Mouse (Mus musculus) kidney, embryonic 16.5 days (tissue): Measurements from ENCODE around the gene Uroc1. TPM values are rescaled to one million over a fixed set of nuclear protein-coding genes. Genes with fewer than 3 reads are reported as not detected.

ENCODE experiments used
- ATAC-seq: fragments of 200-750 bp; cut with Nextera tagmentation; 2 replicates; pipeline ENCODE4 v1.8.0; 2017; ENCODE audit warnings: moderate TSS enrichment; ENCODE audit not compliant: low FRiP score, low TSS enrichment
- H3K27ac ChIP-seq: fragments of 300-500 bp; sonication (generic); 2 replicates; pipeline ENCODE4 v1.5.1; 2014; ENCODE audit warnings: low read length
- H3K27me3 ChIP-seq: fragments of 300-500 bp; sonication (generic); 2 replicates; pipeline ENCODE4 v1.6.1; 2014; ENCODE audit warnings: low read length, control low read depth, mixed read lengths; ENCODE audit not compliant: insufficient read depth
- H3K36me3 ChIP-seq: fragments of 300-500 bp; sonication (generic); 2 replicates; pipeline ENCODE4 v1.6.1; 2014; ENCODE audit warnings: low read length, control low read depth, mixed read lengths; ENCODE audit not compliant: insufficient read depth
- H3K4me1 ChIP-seq: fragments of 300-500 bp; sonication (generic); 2 replicates; pipeline ENCODE4 v1.6.1; 2014; ENCODE audit warnings: low read length, control low read depth, mixed read lengths; ENCODE audit not compliant: insufficient read depth
- H3K4me2 ChIP-seq: fragments of 300-500 bp; sonication (generic); replicated peaks from 2 replicates; pipeline ENCODE4 v1.6.1; 2014; ENCODE audit warnings: low read depth, low read length
- H3K4me3 ChIP-seq: fragments of 300-500 bp; sonication (generic); 2 replicates; pipeline ENCODE4 v1.5.1; 2014; ENCODE audit warnings: mild to moderate bottlenecking, low read length
- H3K9ac ChIP-seq: fragments of 300-500 bp; sonication (generic); replicated peaks from 2 replicates; pipeline ENCODE4 v1.6.1; 2014; ENCODE audit warnings: low read length
- H3K9me3 ChIP-seq: fragments of 300-500 bp; sonication (generic); 2 replicates; pipeline ENCODE4 v1.6.1; 2016; ENCODE audit warnings: low read length, control low read depth
- WGBS: fragments of 180-500 bp; shearing (Covaris S2); extraction: QIAGEN DNeasy Blood & Tissue Kit; methylation state at CpG from one replicate; pipeline ENCODE4 v1.1.7; 2014; 5-methylcytosine and 5-hydroxymethylcytosine counted together
- polyA plus RNA-seq: library from polyadenylated mRNA; unstranded; fragments of >200 nt; fragmentation: Nextera tagmentation; extraction: Ambion mirVana; gene quantifications from 2 replicates; pipeline ENCODE4 v1.2.1, GENCODE M21; 2015

Uroc1 gene
- polyA plus RNA-seq = 0.15 and 0.19 TPM in 2 replicates

- ATAC-seq = no peak
- Histone ChIP-seq H3K27me3 (no peaks in the 10 kb centered on the region), H3K36me3 (no peaks in the 10 kb centered on the region), H3K4me1 (no peaks in the 10 kb centered on the region), H3K27ac (no peak within 1 kb of the TSS), H3K9me3 (no peaks in the 10 kb centered on the region), H3K4me3 (no peak within 1 kb of the TSS), H3K9ac (no peak within 1 kb of the TSS), H3K4me2 (no peak within 1 kb of the TSS)
- WGBS = 82% methylated on average over 7 of the region's 7 CpGs
Measured at GRCm38 (mm10) chr6:90332561-90333425, at the start of gene Uroc1. TSS of gene Uroc1 (plus strand) at chr6:90333284.

GRCm38 (mm10) chr6:90288265-90288664, 44.8 kb upstream of the Uroc1 start:
- Histone ChIP-seq H3K4me1 (no peaks in the 10 kb centered on the region), H3K9me3 (no peaks in the 10 kb centered on the region), H3K9ac (no peak overlapping the region), H3K36me3 (no peaks in the 10 kb centered on the region), H3K4me3 (no peak overlapping the region), H3K27ac (no peak overlapping the region), H3K4me2 (no peak overlapping the region), H3K27me3 (no peaks in the 10 kb centered on the region)
- no peak for ATAC-seq
- WGBS = 51% methylated on average over 12 of the region's 12 CpGs

GRCm38 (mm10) chr6:90300919-90301318, 32.2 kb upstream of the Uroc1 start, which contains the start of gene BC048671:
TSS of gene BC048671 (plus strand) at chr6:90301219.
- no peak for ATAC-seq
- Histone ChIP-seq H3K9ac (no peak within 1 kb of the TSS), H3K4me2 (no peak within 1 kb of the TSS), H3K4me3 (no peak within 1 kb of the TSS), H3K9me3 (no peaks in the 10 kb centered on the region), H3K36me3 (no peaks in the 10 kb centered on the region), H3K27ac (no peak within 1 kb of the TSS), H3K27me3 (no peaks in the 10 kb centered on the region), H3K4me1 (no peaks in the 10 kb centered on the region)
- 96% methylated on average over 1 of the region's 1 CpGs for WGBS

- peaks cover 4% of the 10 kb centered on the region; the same call in 1 of the 2 replicates for H3K36me3 ChIP-seq
- H3K9ac ChIP-seq = no peak overlapping the region
- H3K9me3 ChIP-seq = peaks cover 5% of the 10 kb centered on the region
- no peaks in the 10 kb centered on the region for H3K27me3 ChIP-seq
- no peaks in the 10 kb centered on the region for H3K4me1 ChIP-seq
- 83% methylated on average over 6 of the region's 6 CpGs for WGBS
- ATAC-seq = no peak; the same call in 1 of the 2 replicates
- H3K4me2 ChIP-seq = no peak overlapping the region
- no peak overlapping the region for H3K27ac ChIP-seq
- no peak overlapping the region for H3K4me3 ChIP-seq
Measured at GRCm38 (mm10) chr6:90306315-90306975, 26.6 kb upstream of the Uroc1 start.

GRCm38 (mm10) chr6:90308839-90309778, 24.0 kb upstream of the Uroc1 start:
- ATAC-seq = no peak
- 88% methylated on average over 75 of the region's 87 CpGs for WGBS

GRCm38 (mm10) chr6:90315961-90316360, 17.1 kb upstream of the Uroc1 start:
- Histone ChIP-seq H3K4me2 (no peak overlapping the region), H3K27ac (no peak overlapping the region), H3K4me1 (peaks cover 10% of the 10 kb centered on the region), H3K4me3 (no peak overlapping the region), H3K27me3 (no peaks in the 10 kb centered on the region), H3K9me3 (peaks cover 4% of the 10 kb centered on the region; the same call in 1 of the 2 replicates), H3K9ac (no peak overlapping the region), H3K36me3 (no peaks in the 10 kb centered on the region)
- no peak for ATAC-seq
- WGBS = 82% methylated on average over 5 of the region's 5 CpGs

More at GRCm38 (mm10) chr6:90308839-90309778, 24.0 kb upstream of the Uroc1 start:
- Histone ChIP-seq H3K4me2 (no peak overlapping the region), H3K27ac (no peak overlapping the region), H3K4me1 (no peaks in the 10 kb centered on the region), H3K9ac (no peak overlapping the region), H3K4me3 (no peak overlapping the region), H3K36me3 (peaks cover 4% of the 10 kb centered on the region; the same call in 1 of the 2 replicates), H3K27me3 (no peaks in the 10 kb centered on the region), H3K9me3 (peaks cover 10% of the 10 kb centered on the region)

- Histone ChIP-seq H3K4me3 (no peak overlapping the region), H3K27me3 (no peaks in the 10 kb centered on the region), H3K4me1 (peaks cover 17% of the 10 kb centered on the region), H3K9ac (no peak overlapping the region), H3K9me3 (no peaks in the 10 kb centered on the region), H3K36me3 (no peaks in the 10 kb centered on the region), H3K27ac (no peak overlapping the region), H3K4me2 (no peak overlapping the region)
- 73% methylated on average over 2 of the region's 2 CpGs for WGBS
- ATAC-seq = no peak
Measured at GRCm38 (mm10) chr6:90317510-90318258, 15.4 kb upstream of the Uroc1 start.

GRCm38 (mm10) chr6:90319019-90319418, 14.1 kb upstream of the Uroc1 start:
- H3K27ac ChIP-seq = no peak overlapping the region
- H3K4me1 ChIP-seq = peaks cover 17% of the 10 kb centered on the region
- no peak overlapping the region for H3K9ac ChIP-seq
- H3K4me3 ChIP-seq = no peak overlapping the region
- ATAC-seq = no peak
- H3K36me3 ChIP-seq = no peaks in the 10 kb centered on the region
- WGBS = 88% methylated on average over 2 of the region's 2 CpGs
- no peaks in the 10 kb centered on the region for H3K27me3 ChIP-seq
- H3K4me2 ChIP-seq = no peak overlapping the region
- H3K9me3 ChIP-seq = no peaks in the 10 kb centered on the region
